Mouse (Mus musculus): ENCODE data around the gene Gdf2. TPM values are rescaled to one million over a fixed set of nuclear protein-coding genes. Genes with fewer than 3 reads are reported as not detected.

Gdf2 gene
- total and polyA plus RNA-seq, 3 experiments = not detected

DNA sequence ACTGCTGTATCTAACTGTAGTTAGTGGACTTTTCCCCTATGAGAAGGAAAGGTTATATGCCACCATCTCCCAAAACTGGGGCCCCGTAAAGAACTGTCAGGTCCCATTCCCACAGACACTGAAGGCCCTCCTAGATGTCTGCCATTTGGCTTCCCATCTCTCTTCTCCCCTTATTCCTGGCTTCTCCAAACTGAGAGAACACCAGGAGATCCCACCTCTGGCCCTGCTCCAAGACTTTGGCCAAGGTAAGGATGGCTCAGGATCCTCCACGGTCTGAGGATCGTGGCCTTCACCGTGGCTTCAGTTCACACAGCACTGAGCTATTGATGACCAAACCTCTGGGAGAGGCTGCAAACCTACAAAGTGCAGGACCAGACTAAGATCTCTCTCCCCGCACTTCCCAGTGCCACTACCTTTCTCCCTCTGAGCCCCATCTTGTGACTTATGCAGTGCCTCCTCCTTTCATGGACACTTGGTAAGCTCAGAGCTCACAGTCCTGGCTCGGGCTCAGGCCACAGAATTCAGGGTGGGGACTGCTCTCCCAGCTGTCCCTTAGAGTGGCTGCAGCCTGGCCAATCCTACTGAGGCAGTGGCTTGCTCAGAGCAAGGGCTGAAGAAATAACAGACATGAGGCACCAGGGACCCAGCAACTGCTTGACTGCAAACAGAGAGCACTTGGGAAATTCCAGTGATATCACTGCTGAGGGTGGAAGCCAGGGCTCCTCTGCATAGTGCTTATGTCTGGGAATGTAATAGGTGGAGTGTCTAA, 52.9 kb downstream of the Gdf2 start:
- no peak overlapping the region for H3K9ac ChIP-seq (ENCODE audit: control insufficient read depth, low read depth, low read length, poor library complexity, severe bottlenecking)
- H3K27ac ChIP-seq (ENCODE audit: control insufficient read depth, low read depth, low read length) = no peak overlapping the region
- H3K4me1 ChIP-seq (ENCODE audit: control insufficient read depth in 1 of 2, insufficient read depth in 2 of 2, low read length in 2 of 2) = no peaks in the 10 kb centered on the region
- no peaks in the 10 kb centered on the region for H3K36me3 ChIP-seq (ENCODE audit: control insufficient read depth in 1 of 2, insufficient read depth in 2 of 2, low read length in 2 of 2)
- H3K79me2 ChIP-seq (ENCODE audit: control insufficient read depth, insufficient read depth, low read length, poor library complexity) = no peaks in the 10 kb centered on the region
- TF ChIP-seq RAD21 (IDR thresholded peaks at IDR 0.05; ENCODE audit: low read depth, low read length) (no peak), UBTF (IDR thresholded peaks at IDR 0.05; ENCODE audit: borderline replicate concordance, insufficient read depth, low read depth, low read length) (no peak), NELFE (IDR thresholded peaks at IDR 0.05; ENCODE audit: low read depth, low read length) (no peak), TCF12 (IDR thresholded peaks at IDR 0.05; ENCODE audit: low read depth, low read length) (no peak), POLR2AphosphoS2 (IDR thresholded peaks at IDR 0.05; ENCODE audit: low read length) (no peak), CHD1 (IDR thresholded peaks at IDR 0.05; ENCODE audit: low read depth, low read length) (no peak)
- DNase-seq (ENCODE audit: low read depth, low spot score) = no peak
- H3K4me3 ChIP-seq (ENCODE audit: control insufficient read depth in 1 of 2, insufficient read depth in 1 of 2, low read depth in 2 of 2, low read length in 2 of 2) = no peak overlapping the region
- no peaks in the 10 kb centered on the region for H3K9me3 ChIP-seq (replicated peaks; ENCODE audit: insufficient read depth, low read length)
- no peaks in the 10 kb centered on the region for H3K27me3 ChIP-seq (ENCODE audit: control insufficient read depth in 1 of 2, insufficient read depth in 2 of 2, low read length in 2 of 2)

Other genes with a start within 250 kb of the Gdf2 start
- not detected in 2 replicates for gene Gdf10, start 17.5 kb upstream of the Gdf2 start, total RNA-seq (2012; rRNA removed)
- gene Gdf10, start 17.5 kb upstream of the Gdf2 start, polyA plus RNA-seq (2012; ENCODE audit: insufficient read depth in 1 of 2, insufficient read length in 2 of 2, low read depth in 1 of 2, low replicate concordance in 2 of 2, missing spikeins in 1 of 2) = not detected
- gene Rbp3, start 13.0 kb downstream of the Gdf2 start, total RNA-seq (2012; rRNA removed) = not detected in 2 replicates
- not detected for gene Rbp3, start 13.0 kb downstream of the Gdf2 start, polyA plus RNA-seq (2012; ENCODE audit: insufficient read depth in 1 of 2, insufficient read length in 2 of 2, low read depth in 1 of 2, low replicate concordance in 2 of 2, missing spikeins in 1 of 2)
- not detected in 2 replicates for gene Zfp488, start 37.7 kb downstream of the Gdf2 start, total RNA-seq (2012; rRNA removed)
- gene Zfp488, start 37.7 kb downstream of the Gdf2 start, polyA plus RNA-seq (2012; ENCODE audit: insufficient read depth in 1 of 2, insufficient read length in 2 of 2, low read depth in 1 of 2, low replicate concordance in 2 of 2, missing spikeins in 1 of 2) = not detected
- not detected in 2 replicates for gene Gm30083, start 74.1 kb downstream of the Gdf2 start, total RNA-seq (2012; rRNA removed)
- gene Gm30083, start 74.1 kb downstream of the Gdf2 start, polyA plus RNA-seq (2012; ENCODE audit: insufficient read depth in 1 of 2, insufficient read length in 2 of 2, low read depth in 1 of 2, low replicate concordance in 2 of 2, missing spikeins in 1 of 2) = not detected
- gene Gm5460, start 75.7 kb downstream of the Gdf2 start, total RNA-seq (2012; rRNA removed) = not detected in 2 replicates
- gene Gm5460, start 75.7 kb downstream of the Gdf2 start, polyA plus RNA-seq (2012; ENCODE audit: insufficient read depth in 1 of 2, insufficient read length in 2 of 2, low read depth in 1 of 2, low replicate concordance in 2 of 2, missing spikeins in 1 of 2) = not detected
- not detected in 2 replicates for gene Antxrl, start 111.7 kb downstream of the Gdf2 start, total RNA-seq (2012; rRNA removed)
- gene Antxrl, start 111.7 kb downstream of the Gdf2 start, polyA plus RNA-seq (2012; ENCODE audit: insufficient read depth in 1 of 2, insufficient read length in 2 of 2, low read depth in 1 of 2, low replicate concordance in 2 of 2, missing spikeins in 1 of 2) = not detected
- not detected in 2 replicates for gene Anxa8, start 144.9 kb downstream of the Gdf2 start, total RNA-seq (2012; rRNA removed)
- gene Anxa8, start 144.9 kb downstream of the Gdf2 start, polyA plus RNA-seq (2012; ENCODE audit: insufficient read depth in 1 of 2, insufficient read length in 2 of 2, low read depth in 1 of 2, low replicate concordance in 2 of 2, missing spikeins in 1 of 2) = not detected
- gene A630023A22Rik, start 161.7 kb downstream of the Gdf2 start, total RNA-seq (2012; rRNA removed) = not detected in 2 replicates
- gene A630023A22Rik, start 161.7 kb downstream of the Gdf2 start, polyA plus RNA-seq (2012; ENCODE audit: insufficient read depth in 1 of 2, insufficient read length in 2 of 2, low read depth in 1 of 2, low replicate concordance in 2 of 2, missing spikeins in 1 of 2) = not detected
- gene Npy4r, start 211.4 kb downstream of the Gdf2 start, total RNA-seq (2012; rRNA removed) = not detected in 2 replicates
- gene Npy4r, start 211.4 kb downstream of the Gdf2 start, polyA plus RNA-seq (2012; ENCODE audit: insufficient read depth in 1 of 2, insufficient read length in 2 of 2, low read depth in 1 of 2, low replicate concordance in 2 of 2, missing spikeins in 1 of 2) = not detected